Mouse (Mus musculus): ENCODE data around the gene Rsl1d1. TPM values are rescaled to one million over a fixed set of nuclear protein-coding genes. Genes with fewer than 3 reads are reported as not detected.
A peak's percentile ranks its signal among the peaks of the same experiment; 100 is the strongest.

Gene Rsl1d1
- polyA plus RNA-seq, 1 experiment from 2014 or later = 310 TPM

Small RNA genes lying within 50 kb of the gene (microRNA-seq; reads per million reads assigned to microRNA genes)
- 315 reads per million, percentile 61 among the genes with 10 or more reads in this experiment for gene Gm23935

Other genes with a start within 250 kb of the Rsl1d1 start
- 64.9 and 67.0 TPM in 2 replicates for gene Snn, start 142.4 kb downstream of the Rsl1d1 start, polyA plus RNA-seq (2016; fragmentation: Nextera tagmentation; extraction: Ambion mirVana)
- 61.7 and 65.1 TPM in 2 replicates for gene Litaf, start 137.2 kb downstream of the Rsl1d1 start, polyA plus RNA-seq (2016; fragmentation: Nextera tagmentation; extraction: Ambion mirVana)
- 24.0 and 25.1 TPM in 2 replicates for gene Txndc11, start 68.7 kb downstream of the Rsl1d1 start, polyA plus RNA-seq (2016; fragmentation: Nextera tagmentation; extraction: Ambion mirVana)
- 65.1 and 72.4 TPM in 2 replicates for gene Zc3h7a, start 26.9 kb downstream of the Rsl1d1 start, polyA plus RNA-seq (2016; fragmentation: Nextera tagmentation; extraction: Ambion mirVana)
- 93.2 and 98.4 TPM in 2 replicates for gene Gspt1, start 51.0 kb upstream of the Rsl1d1 start, polyA plus RNA-seq (2016; fragmentation: Nextera tagmentation; extraction: Ambion mirVana)
- not detected in 2 replicates for gene Tnfrsf17, start 110.5 kb upstream of the Rsl1d1 start, polyA plus RNA-seq (2016; fragmentation: Nextera tagmentation; extraction: Ambion mirVana)
- 8.1 and 9.8 TPM in 2 replicates for gene Snx29, start 119.6 kb upstream of the Rsl1d1 start, polyA plus RNA-seq (2016; fragmentation: Nextera tagmentation; extraction: Ambion mirVana)

All from forebrain, embryonic 10.5 days (tissue).